Mouse (Mus musculus) limb, embryonic 15.5 days (tissue): ENCODE results near the gene Cdc42bpb. TPM values are rescaled to one million over a fixed set of nuclear protein-coding genes. Genes with fewer than 3 reads are reported as not detected.

Source experiments
- ATAC-seq: fragments of 200-750 bp; cut with Nextera tagmentation; 2 replicates; pipeline ENCODE4 v1.8.0; 2017; ENCODE audit warnings: low read depth, moderate TSS enrichment; ENCODE audit not compliant: insufficient number of reproducible peaks, low FRiP score, low TSS enrichment
- H3K27ac ChIP-seq: fragments of 300-500 bp; sonication (generic); 2 replicates; pipeline ENCODE4 v1.5.1; 2015; ENCODE audit warnings: moderate library complexity, mild to moderate bottlenecking, inconsistent platforms
- H3K27me3 ChIP-seq: fragments of 300-500 bp; sonication (generic); 2 replicates; pipeline ENCODE4 v1.6.1; 2015; ENCODE audit warnings: inconsistent platforms
- H3K36me3 ChIP-seq: fragments of 300-500 bp; sonication (generic); 2 replicates; pipeline ENCODE4 v1.6.1; 2015; ENCODE audit warnings: inconsistent platforms
- H3K4me1 ChIP-seq: fragments of 300-500 bp; sonication (generic); 2 replicates; pipeline ENCODE4 v1.6.1; 2015; ENCODE audit warnings: inconsistent platforms
- H3K4me2 ChIP-seq: fragments of 300-500 bp; sonication (generic); 2 replicates; pipeline ENCODE4 v1.6.1; 2015; ENCODE audit warnings: mild to moderate bottlenecking, inconsistent platforms
- H3K4me3 ChIP-seq: fragments of 300-500 bp; sonication (generic); 2 replicates; pipeline ENCODE4 v1.5.1; 2015; ENCODE audit warnings: mild to moderate bottlenecking, inconsistent platforms
- H3K9ac ChIP-seq: fragments of 300-500 bp; sonication (generic); 2 replicates; pipeline ENCODE4 v1.6.1; 2015; ENCODE audit warnings: inconsistent platforms
- H3K9me3 ChIP-seq: fragments of 300-500 bp; sonication (generic); 2 replicates; pipeline ENCODE4 v1.6.1; 2016; ENCODE audit warnings: inconsistent platforms
- WGBS: fragments of 180-500 bp; shearing (Covaris S2); methylation state at CpG from one replicate; pipeline ENCODE4 v1.1.7; 2015; 5-methylcytosine and 5-hydroxymethylcytosine counted together
- polyA plus RNA-seq: library from polyadenylated mRNA; unstranded; fragments of >200 nt; fragmentation: Nextera tagmentation; extraction: Ambion mirVana; gene quantifications from 2 replicates; pipeline ENCODE4 v1.2.1, GENCODE M21; 2015

Gene Cdc42bpb
- polyA plus RNA-seq, 1 experiment from 2014 or later: 33.5 TPM

- H3K9me3 ChIP-seq: no peaks in the 10 kb centered on the region
- H3K27ac ChIP-seq: peak overlapping the region; percentile 84
- no peaks in the 10 kb centered on the region for H3K36me3 ChIP-seq
- H3K9ac ChIP-seq: peak overlapping the region; percentile 15; the same call in 1 of the 2 replicates
- 17% methylated on average over 12 of the region's 12 CpGs for WGBS
- H3K4me1 ChIP-seq: peaks cover 54% of the 10 kb centered on the region
- H3K27me3 ChIP-seq: peaks cover 22% of the 10 kb centered on the region
- peak; percentile 42 for ATAC-seq
- H3K4me2 ChIP-seq: peak overlapping the region; percentile 56
- H3K4me3 ChIP-seq: peak overlapping the region; percentile 34
These were observed 35.2 kb upstream of the Cdc42bpb start for GRCm38 (mm10) chr12:111412581-111413284.

- Histone ChIP-seq H3K4me1 (peaks cover 56% of the 10 kb centered on the region), H3K27ac (peak overlapping the region; percentile 84), H3K9me3 (no peaks in the 10 kb centered on the region), H3K9ac (no peak overlapping the region), H3K27me3 (peaks cover 31% of the 10 kb centered on the region), H3K4me3 (no peak overlapping the region), H3K4me2 (0 out of 2 replicates have a peak overlapping the region, but pooled peaks have one; percentile 10), H3K36me3 (no peaks in the 10 kb centered on the region)
- 64% methylated on average over 8 of the region's 8 CpGs for WGBS
- ATAC-seq: no peak
These were observed 34.3 kb upstream of the Cdc42bpb start for GRCm38 (mm10) chr12:111411631-111412355.

GRCm38 (mm10) chr12:111409583-111409982, 32.1 kb upstream of the Cdc42bpb start:
- Histone ChIP-seq H3K9me3 (no peaks in the 10 kb centered on the region), H3K27ac (no peak overlapping the region), H3K9ac (no peak overlapping the region), H3K36me3 (no peaks in the 10 kb centered on the region), H3K4me3 (no peak overlapping the region), H3K27me3 (peaks cover 44% of the 10 kb centered on the region), H3K4me2 (no peak overlapping the region), H3K4me1 (peaks cover 57% of the 10 kb centered on the region)
- WGBS: 33% methylated on average over 5 of the region's 5 CpGs
- no peak for ATAC-seq

GRCm38 (mm10) chr12:111406622-111407021, 29.1 kb upstream of the Cdc42bpb start, which contains the start of gene Lbhd2:
TSS of gene Lbhd2 (plus strand) at chr12:111406809.
- no peak for ATAC-seq
- H3K9me3 ChIP-seq: no peaks in the 10 kb centered on the region
- peak within 1 kb of the TSS; percentile 31 for H3K4me3 ChIP-seq
- 2% methylated on average over 24 of the region's 24 CpGs for WGBS
- peak within 1 kb of the TSS; percentile 53 for H3K4me2 ChIP-seq
- H3K27ac ChIP-seq: no peak within 1 kb of the TSS
- H3K9ac ChIP-seq: peak within 1 kb of the TSS; percentile 26; the same call in 1 of the 2 replicates
- no peaks in the 10 kb centered on the region for H3K36me3 ChIP-seq
- peaks cover 39% of the 10 kb centered on the region for H3K4me1 ChIP-seq
- peaks cover 53% of the 10 kb centered on the region for H3K27me3 ChIP-seq

GRCm38 (mm10) chr12:111404880-111405279, 27.4 kb upstream of the Cdc42bpb start:
- H3K4me3 ChIP-seq: no peak overlapping the region
- no peaks in the 10 kb centered on the region for H3K36me3 ChIP-seq
- no peak overlapping the region for H3K27ac ChIP-seq
- H3K9me3 ChIP-seq: no peaks in the 10 kb centered on the region
- H3K9ac ChIP-seq: no peak overlapping the region
- peaks cover 51% of the 10 kb centered on the region for H3K27me3 ChIP-seq
- ATAC-seq: no peak
- H3K4me1 ChIP-seq: peaks cover 30% of the 10 kb centered on the region
- H3K4me2 ChIP-seq: no peak overlapping the region
- 58% methylated on average over 10 of the region's 10 CpGs for WGBS

GRCm38 (mm10) chr12:111401454-111402184, 24.1 kb upstream of the Cdc42bpb start:
- WGBS: 18% methylated on average over 15 of the region's 15 CpGs
- Histone ChIP-seq H3K36me3 (no peaks in the 10 kb centered on the region), H3K4me3 (no peak overlapping the region), H3K27ac (no peak overlapping the region), H3K9me3 (no peaks in the 10 kb centered on the region), H3K4me2 (no peak overlapping the region), H3K9ac (no peak overlapping the region), H3K4me1 (peaks cover 8% of the 10 kb centered on the region), H3K27me3 (peaks cover 28% of the 10 kb centered on the region)
- 0 out of 2 replicates have a peak, but pooled peaks have one; percentile 42 for ATAC-seq

- ATAC-seq: no peak
- no peak overlapping the region for H3K4me2 ChIP-seq
- no peak overlapping the region for H3K27ac ChIP-seq
- no peaks in the 10 kb centered on the region for H3K36me3 ChIP-seq
- peaks cover 10% of the 10 kb centered on the region; the same call in 1 of the 2 replicates for H3K27me3 ChIP-seq
- H3K4me3 ChIP-seq: no peak overlapping the region
- H3K9me3 ChIP-seq: no peaks in the 10 kb centered on the region
- H3K9ac ChIP-seq: no peak overlapping the region
- peaks cover 5% of the 10 kb centered on the region for H3K4me1 ChIP-seq
- WGBS: 63% methylated on average over 5 of the region's 5 CpGs
These were observed 19.5 kb upstream of the Cdc42bpb start for GRCm38 (mm10) chr12:111396997-111397396.

- ATAC-seq: no peak
- Histone ChIP-seq H3K27me3 (0 out of 2 replicates have a peak, but pooled peaks cover 8% of the 10 kb centered on the region), H3K27ac (no peak overlapping the region), H3K36me3 (no peaks in the 10 kb centered on the region), H3K9me3 (no peaks in the 10 kb centered on the region), H3K4me3 (no peak overlapping the region), H3K4me2 (no peak overlapping the region), H3K4me1 (no peaks in the 10 kb centered on the region), H3K9ac (no peak overlapping the region)
- 85% methylated on average over 6 of the region's 6 CpGs for WGBS
These were observed 16.5 kb upstream of the Cdc42bpb start for GRCm38 (mm10) chr12:111394008-111394407.

GRCm38 (mm10) chr12:111387146-111387545, 9.6 kb upstream of the Cdc42bpb start:
- H3K4me2 ChIP-seq: no peak overlapping the region
- H3K36me3 ChIP-seq: no peaks in the 10 kb centered on the region
- no peaks in the 10 kb centered on the region for H3K27me3 ChIP-seq
- H3K9me3 ChIP-seq: no peaks in the 10 kb centered on the region
- 0 out of 2 replicates have a peak overlapping the region, but pooled peaks have one; percentile 47 for H3K27ac ChIP-seq
- 72% methylated on average over 4 of the region's 4 CpGs for WGBS
- H3K9ac ChIP-seq: no peak overlapping the region
- peaks cover 7% of the 10 kb centered on the region for H3K4me1 ChIP-seq
- ATAC-seq: no peak
- no peak overlapping the region for H3K4me3 ChIP-seq

GRCm38 (mm10) chr12:111386642-111387120, 9.2 kb upstream of the Cdc42bpb start:
- WGBS: 52% methylated on average over 8 of the region's 8 CpGs
- peak; percentile 78 for ATAC-seq
- Histone ChIP-seq H3K36me3 (no peaks in the 10 kb centered on the region), H3K27me3 (no peaks in the 10 kb centered on the region), H3K9ac (no peak overlapping the region), H3K27ac (0 out of 2 replicates have a peak overlapping the region, but pooled peaks have one; percentile 28), H3K4me2 (no peak overlapping the region), H3K4me3 (no peak overlapping the region), H3K9me3 (no peaks in the 10 kb centered on the region), H3K4me1 (peaks cover 7% of the 10 kb centered on the region)

GRCm38 (mm10) chr12:111385883-111386641, 8.5 kb upstream of the Cdc42bpb start:
- peak; percentile 35; the same call in 1 of the 2 replicates for ATAC-seq
- H3K27ac ChIP-seq: 0 out of 2 replicates have a peak overlapping the region, but pooled peaks have one; percentile 28
- H3K9me3 ChIP-seq: no peaks in the 10 kb centered on the region
- H3K27me3 ChIP-seq: no peaks in the 10 kb centered on the region
- no peak overlapping the region for H3K4me3 ChIP-seq
- H3K9ac ChIP-seq: no peak overlapping the region
- H3K4me1 ChIP-seq: peaks cover 7% of the 10 kb centered on the region
- 83% methylated on average over 13 of the region's 13 CpGs for WGBS
- H3K36me3 ChIP-seq: no peaks in the 10 kb centered on the region
- no peak overlapping the region for H3K4me2 ChIP-seq
